Mouse (Mus musculus): ENCODE data around the gene Mob3b.
A peak's percentile ranks its signal among the peaks of the same experiment; 100 is the strongest.

Mob3b gene

DNA sequence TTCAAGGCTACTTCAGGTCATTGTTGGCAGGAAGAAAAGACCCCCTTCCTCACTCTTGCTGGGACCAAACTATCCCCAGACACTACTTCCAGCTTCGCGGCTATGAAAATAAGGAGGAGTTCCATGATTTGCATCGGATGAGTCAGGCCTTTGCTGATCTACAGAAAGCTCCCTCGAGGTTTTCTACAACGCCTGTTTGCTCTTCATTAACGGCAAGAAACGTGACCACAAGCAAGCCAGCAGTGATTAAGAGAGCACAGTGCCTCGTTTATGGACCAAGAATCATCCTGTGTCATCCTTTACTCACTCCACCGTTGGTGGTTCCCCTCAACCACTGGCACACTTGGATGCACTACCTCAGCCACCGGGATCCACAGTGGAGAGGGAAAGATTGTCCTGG is 11.6 kb downstream of the Mob3b start:
- no peak for DNase-seq

DNA sequence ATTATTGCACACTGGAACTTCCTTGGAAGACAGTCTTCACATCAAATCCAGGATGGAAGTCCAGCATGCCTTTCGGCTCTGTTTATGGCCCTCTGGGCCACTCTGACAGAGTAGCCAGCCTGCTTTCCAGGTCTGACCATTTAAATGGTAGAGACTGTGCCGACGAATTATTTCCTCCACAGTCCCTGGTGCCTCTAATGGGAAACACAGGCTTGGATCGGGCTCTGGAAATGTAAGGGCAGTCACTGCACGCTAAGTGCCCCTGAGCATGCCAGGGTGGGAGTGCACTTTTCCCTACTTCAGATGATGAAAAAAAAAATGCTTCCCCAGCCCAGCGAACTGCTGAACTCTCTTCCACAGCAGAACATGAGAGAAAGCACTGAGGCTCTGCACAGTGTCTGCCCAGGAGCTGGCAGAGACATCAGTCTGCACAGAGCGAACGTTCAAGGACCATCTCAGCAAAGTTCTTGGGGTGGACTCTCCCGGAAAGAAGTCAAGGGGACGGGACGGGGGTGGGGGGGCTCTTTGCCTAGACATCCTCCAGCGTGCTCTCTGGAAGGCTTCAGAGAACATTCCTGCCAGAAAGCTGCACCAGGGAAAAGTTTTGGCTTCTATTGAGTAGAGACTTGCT is 13.7 kb downstream of the Mob3b start:
- no peak for DNase-seq

DNA sequence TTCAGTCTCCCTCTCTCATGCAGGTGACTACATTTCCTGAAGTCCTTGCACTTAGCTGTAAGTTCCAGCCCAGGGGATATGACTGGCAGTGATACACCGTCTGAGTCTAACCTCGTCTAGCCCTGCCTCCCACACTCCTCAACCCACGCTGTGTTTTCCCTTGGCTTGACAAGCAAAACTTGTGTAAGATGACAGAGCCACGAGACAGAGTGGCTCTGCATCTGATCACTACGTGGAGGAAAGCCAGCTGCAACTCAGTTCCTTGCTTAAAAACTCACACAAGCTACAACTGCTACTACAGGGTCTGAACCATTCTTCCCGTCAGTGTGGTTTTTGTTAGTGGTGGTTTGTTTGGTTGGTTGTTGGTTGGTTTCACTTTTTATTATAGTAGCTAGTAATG is 17.0 kb downstream of the Mob3b start:
- no peak for DNase-seq

GRCm38 (mm10) chr4:35138077-35138476 is 19.2 kb downstream of the Mob3b start:
- no peak for DNase-seq

GRCm38 (mm10) chr4:35136996-35137395 is 20.3 kb downstream of the Mob3b start:
- DNase-seq = no peak

- no peak for DNase-seq
Measured at GRCm38 (mm10) chr4:35135806-35136205, 21.5 kb downstream of the Mob3b start.

DNA sequence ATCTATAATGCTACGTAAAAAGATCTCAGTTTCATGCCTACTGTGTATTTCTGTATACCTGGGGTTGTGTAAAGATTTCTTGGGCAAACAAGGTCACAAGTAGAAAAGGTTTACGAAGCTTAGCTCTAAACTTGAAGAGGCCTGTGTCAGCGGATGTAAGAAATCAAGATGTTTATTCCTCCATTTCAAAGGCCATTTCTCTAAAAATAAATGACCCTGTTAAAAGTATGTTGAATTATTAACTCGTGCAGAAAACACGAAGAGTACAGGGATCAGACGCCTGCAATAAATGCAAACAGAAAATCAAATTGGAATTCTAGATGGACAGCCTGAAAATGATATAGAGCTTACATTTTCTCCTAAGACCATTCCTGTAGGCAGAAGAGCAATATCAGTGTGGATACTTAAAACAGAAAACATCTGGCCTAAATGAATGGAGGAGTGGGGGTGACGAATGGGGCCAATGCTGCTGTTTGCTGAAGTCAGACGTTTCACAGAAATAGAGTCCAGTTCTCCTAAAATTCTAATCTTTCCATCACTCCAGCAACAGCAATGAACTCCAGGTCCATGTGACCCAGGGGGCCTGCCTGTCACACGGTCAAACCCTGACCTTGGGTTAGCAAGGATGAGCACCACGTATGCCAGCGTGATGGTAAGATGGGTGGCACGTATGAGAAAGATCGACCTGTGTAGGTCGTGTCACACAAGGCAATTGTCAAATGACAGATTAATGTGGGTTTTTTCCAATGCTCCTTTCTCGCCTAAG is 22.3 kb downstream of the Mob3b start:
- DNase-seq = peak; percentile 43

DNA sequence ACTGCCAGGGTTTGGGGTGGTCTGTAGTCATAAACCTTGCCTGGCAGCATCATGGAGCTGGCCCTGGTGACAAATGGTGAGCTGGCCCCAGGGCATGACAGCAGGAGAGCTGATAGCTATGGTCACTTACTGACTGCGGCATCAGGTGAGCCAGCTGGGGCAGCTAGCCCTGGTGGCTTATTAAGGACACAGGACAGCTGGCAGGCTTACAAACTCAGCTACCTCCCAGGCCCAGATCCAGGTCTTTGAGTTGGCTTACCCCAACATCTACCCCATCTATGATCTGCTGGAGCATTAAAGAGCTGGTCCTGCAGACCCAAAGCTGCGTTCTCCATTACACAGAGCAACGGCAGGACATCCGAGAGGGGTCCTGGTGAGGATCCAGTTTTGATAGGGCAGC is 23.9 kb downstream of the Mob3b start:
- no peak for DNase-seq

- DNase-seq = no peak
Measured at GRCm38 (mm10) chr4:35131592-35131991, 25.7 kb downstream of the Mob3b start.

DNA sequence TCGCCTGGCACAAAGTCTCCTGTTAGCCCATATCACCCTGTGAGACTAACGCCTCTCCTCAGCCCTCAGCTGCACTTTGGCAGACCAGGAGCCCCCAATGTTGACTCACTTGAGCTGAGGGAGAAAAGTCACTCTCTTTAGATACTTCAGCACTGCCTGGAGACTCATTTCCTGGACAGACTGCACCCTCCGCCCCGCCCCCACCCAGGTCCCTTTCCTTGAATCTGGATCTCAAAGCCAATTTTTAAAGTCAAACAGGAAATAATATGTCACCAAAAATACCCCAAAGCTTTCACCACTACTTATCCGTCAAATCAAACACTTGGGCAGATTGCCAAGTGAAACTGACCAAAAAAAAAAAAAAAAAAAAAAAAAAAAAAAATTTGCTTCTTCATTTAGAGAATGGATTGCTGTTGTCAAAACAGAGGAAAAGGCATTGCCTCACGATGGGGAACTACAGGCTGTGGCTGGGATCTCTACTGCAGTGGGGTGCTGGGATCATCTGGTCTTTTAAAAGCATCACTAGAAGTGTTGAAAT is 26.8 kb downstream of the Mob3b start:
- no peak for DNase-seq

GRCm38 (mm10) chr4:35127759-35128158 is 29.5 kb downstream of the Mob3b start:
- DNase-seq = no peak

- no peak for DNase-seq
Measured at GRCm38 (mm10) chr4:35126776-35127175, 30.5 kb downstream of the Mob3b start.

DNA sequence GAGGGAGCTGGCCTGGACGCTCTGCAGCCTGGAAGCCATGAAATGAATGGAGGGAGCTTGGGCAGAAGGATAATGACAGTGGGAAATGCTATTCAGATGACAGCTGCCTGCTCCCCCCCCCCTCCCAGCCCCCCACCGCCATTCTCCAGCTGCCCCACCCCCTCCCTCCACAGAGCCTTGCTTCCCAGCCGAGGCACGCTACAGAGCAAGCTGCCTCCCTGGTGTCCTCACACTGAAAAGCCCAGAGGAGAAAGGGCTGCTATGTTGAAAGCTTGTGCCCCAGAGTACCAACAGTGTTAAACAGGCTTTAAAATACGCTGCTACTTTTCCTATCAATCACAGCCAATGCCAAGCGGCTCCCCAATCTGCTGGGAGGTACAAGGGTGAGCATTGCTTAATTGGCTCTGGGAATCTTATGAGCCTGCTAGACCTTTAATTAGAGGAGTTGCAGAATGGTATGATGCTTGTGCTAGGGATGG is 31.9 kb downstream of the Mob3b start:
- no peak for DNase-seq

GRCm38 (mm10) chr4:35124027-35124426 is 33.3 kb downstream of the Mob3b start:
- no peak for DNase-seq

- no peak for DNase-seq
Measured at GRCm38 (mm10) chr4:35123087-35123486, 34.2 kb downstream of the Mob3b start.

- DNase-seq = peak; percentile 48
Measured at GRCm38 (mm10) chr4:35121060-35121459, 36.2 kb downstream of the Mob3b start.

GRCm38 (mm10) chr4:35120575-35120974 is 36.7 kb downstream of the Mob3b start:
- no peak for DNase-seq

GRCm38 (mm10) chr4:35120159-35120558 is 37.1 kb downstream of the Mob3b start:
- no peak for DNase-seq

GRCm38 (mm10) chr4:35118851-35119250 is 38.4 kb downstream of the Mob3b start:
- DNase-seq = no peak

DNA sequence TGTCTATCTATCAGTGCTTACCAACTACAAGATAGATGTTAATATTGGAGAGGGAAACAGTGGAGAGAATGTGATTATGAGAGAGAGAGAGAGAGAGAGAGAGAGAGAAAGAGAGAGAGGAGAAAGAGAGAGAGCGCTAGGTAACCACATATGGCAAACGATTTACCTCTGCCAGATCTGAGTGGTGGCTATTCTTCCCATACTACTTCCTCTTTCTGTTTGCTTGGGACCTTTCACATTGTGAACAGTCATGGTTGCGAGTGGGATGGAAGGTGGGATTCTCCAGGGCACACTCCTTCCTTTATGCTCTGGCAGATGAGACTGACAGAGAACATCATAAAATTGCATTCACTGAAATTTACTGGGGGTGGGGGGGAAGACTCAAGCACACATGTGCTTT is 40.1 kb downstream of the Mob3b start:
- DNase-seq = no peak

DNA sequence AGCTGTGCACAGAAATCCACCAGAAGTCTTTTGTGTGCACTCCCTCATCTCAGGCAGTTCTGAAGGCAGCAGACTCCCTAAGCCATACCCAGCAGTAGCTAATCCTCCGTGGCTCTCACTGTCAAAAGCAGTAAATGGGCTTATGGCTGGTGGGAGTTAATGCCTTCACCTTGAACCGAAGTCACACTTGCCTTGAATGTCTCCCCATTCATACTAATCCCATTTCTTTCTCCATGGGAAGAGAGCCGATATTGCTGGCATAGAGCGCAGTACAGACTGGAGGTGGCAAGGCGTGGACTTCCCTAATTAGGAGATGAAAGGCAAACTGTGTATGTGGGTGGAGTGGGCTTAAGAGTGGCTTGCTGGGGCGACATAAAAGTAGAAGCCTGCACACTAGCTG is 41.4 kb downstream of the Mob3b start:
- DNase-seq = no peak

DNA sequence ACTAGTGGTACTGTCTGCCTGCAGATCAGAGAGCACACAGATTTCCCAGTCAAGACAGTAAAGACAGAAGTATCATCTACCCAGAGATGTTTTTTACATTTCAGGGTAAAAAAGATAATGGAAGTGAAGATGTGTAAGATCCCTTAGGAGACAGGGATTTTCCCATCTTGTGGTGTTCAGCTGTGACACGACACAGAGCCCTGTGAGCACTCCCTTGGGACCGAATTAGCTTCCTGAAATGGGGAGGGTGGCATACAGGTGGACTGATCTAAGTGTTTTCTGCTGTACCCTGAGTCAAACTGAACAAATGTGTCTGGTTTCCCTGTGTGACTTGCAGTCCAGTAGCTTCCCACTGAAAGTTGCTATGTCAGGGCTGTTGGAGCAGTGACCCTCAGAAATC is 42.3 kb downstream of the Mob3b start:
- DNase-seq = no peak

DNA sequence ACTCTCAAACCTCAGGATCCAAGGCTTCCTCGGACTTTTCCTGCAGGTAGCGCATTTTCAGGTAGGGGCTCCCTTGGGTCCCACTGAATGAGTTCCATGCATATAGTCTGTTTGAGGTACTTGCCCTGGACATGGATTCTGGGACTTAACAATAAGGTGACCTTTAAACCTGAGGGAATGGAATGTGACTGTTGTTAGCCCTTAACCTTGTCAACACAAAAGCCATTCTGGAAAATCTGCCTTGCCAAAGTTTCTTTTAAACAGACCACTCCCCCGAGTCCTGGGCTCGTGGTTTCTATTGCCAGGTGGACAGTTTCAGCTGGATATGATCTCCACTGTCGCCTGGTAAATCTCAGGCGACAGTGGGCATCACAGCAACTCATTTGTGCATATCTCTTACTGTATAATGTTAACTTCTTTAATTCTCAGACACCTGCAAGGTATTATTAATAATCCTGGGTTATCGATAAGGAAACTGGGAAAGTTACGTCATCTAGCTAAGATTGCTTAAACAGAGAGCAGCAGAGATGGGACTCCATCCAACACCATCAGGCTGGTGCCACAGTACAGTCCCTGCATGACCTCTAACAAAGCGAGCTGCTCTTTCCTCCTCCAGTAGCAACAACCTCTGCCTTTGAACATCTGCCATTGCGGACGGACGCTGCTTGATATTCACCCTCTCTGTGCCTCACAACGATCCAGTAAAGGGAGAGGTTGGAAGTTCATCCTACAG is 43.6 kb downstream of the Mob3b start:
- DNase-seq = no peak

DNA sequence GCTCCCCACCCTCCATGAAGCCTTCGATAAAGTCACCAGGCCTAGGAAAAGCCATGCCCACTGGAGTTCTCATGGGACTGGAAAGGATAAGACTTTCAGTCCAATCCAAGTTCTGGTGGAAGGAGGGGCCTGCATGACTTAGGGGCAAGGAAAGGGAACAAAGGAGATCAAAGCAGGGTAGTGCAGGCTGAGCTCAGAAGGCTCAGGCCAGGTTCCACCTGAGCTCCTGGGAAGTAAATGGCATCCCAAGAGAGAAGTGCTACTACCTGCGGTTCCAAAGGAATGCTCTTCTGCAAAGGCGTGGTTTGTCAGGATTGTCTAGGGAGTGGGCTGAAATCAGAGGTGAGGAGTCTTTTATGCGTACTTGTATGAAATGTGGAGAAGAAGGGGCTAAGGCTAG is 44.8 kb downstream of the Mob3b start:
- no peak for DNase-seq
